Mouse (Mus musculus): ENCODE results near the gene Ak8. TPM values are rescaled to one million over a fixed set of nuclear protein-coding genes. Genes with fewer than 3 reads are reported as not detected.

Ak8 gene
- polyA plus RNA-seq, 1 experiment from 2014 or later: 0.97 TPM

GRCm38 (mm10) chr2:28676005-28676404 lies 24.0 kb upstream of the Ak8 start:
- no peak for DNase-seq (ENCODE audit: low spot score)
- Histone ChIP-seq H3K9ac (replicated peaks; ENCODE audit: low read length) (no peak overlapping the region), H3K36me3 (replicated peaks; ENCODE audit: control insufficient read depth, insufficient read depth, low read depth, low read length) (peaks cover 3% of the 10 kb centered on the region), H3K4me2 (ENCODE audit: low read depth, low read length) (no peak overlapping the region), H3K9me3 (replicated peaks; ENCODE audit: control insufficient read depth, low read length) (no peaks in the 10 kb centered on the region), H3K27me3 (ENCODE audit: control insufficient read depth, insufficient read depth, low read length) (no peaks in the 10 kb centered on the region), H3K4me1 (ENCODE audit: control insufficient read depth, insufficient read depth, low read length) (no peaks in the 10 kb centered on the region), H3K4me3 (ENCODE audit: low read depth, low read length) (no peak overlapping the region), H3K27ac (replicated peaks; ENCODE audit: low read depth, low read length) (no peak overlapping the region)
- 96% methylated on average over 8 of the region's 8 CpGs for WGBS
- ATAC-seq (replicated peaks; ENCODE audit: insufficient number of reproducible peaks, low FRiP score, low TSS enrichment, low read depth): no peak

- DNase-seq (ENCODE audit: low spot score) (peak; percentile 64), ATAC-seq (replicated peaks; ENCODE audit: insufficient number of reproducible peaks, low FRiP score, low TSS enrichment, low read depth) (no peak)
- no peaks in the 10 kb centered on the region for H3K4me1 ChIP-seq (ENCODE audit: control insufficient read depth, insufficient read depth, low read length)
- no peak overlapping the region for H3K4me3 ChIP-seq (ENCODE audit: low read depth, low read length)
- 34% methylated on average over 4 of the region's 4 CpGs for WGBS
- H3K9me3 ChIP-seq (replicated peaks; ENCODE audit: control insufficient read depth, low read length): no peaks in the 10 kb centered on the region
- H3K27ac ChIP-seq (replicated peaks; ENCODE audit: low read depth, low read length): no peak overlapping the region
- H3K27me3 ChIP-seq (ENCODE audit: control insufficient read depth, insufficient read depth, low read length): no peaks in the 10 kb centered on the region
- no peak overlapping the region for H3K4me2 ChIP-seq (ENCODE audit: low read depth, low read length)
- no peak overlapping the region for H3K9ac ChIP-seq (replicated peaks; ENCODE audit: low read length)
- H3K36me3 ChIP-seq (replicated peaks; ENCODE audit: control insufficient read depth, insufficient read depth, low read depth, low read length): peaks cover 12% of the 10 kb centered on the region
These were observed 19.3 kb upstream of the Ak8 start for GRCm38 (mm10) chr2:28680710-28681109.

DNA sequence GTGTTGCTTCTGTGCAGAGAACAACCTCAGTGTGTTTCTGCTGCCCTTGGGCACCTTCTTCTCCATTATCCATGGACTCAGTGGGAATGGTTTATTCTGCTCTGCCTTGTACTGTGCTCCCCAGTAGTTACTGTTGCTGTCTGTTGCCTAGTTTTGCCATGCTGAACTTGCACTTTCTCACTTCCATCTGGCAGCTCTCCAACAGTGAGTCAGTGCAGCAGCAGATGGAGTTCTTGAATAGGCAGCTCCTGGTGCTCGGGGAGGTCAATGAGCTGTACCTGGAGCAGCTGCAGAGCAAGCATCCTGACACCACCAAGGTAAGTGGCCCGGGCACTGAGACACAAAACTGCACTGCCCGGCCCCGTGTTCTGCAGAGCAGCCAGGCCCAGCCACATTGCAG lies 18.2 kb upstream of the Ak8 start:
- ATAC-seq (replicated peaks; ENCODE audit: insufficient number of reproducible peaks, low FRiP score, low TSS enrichment, low read depth) (no peak), DNase-seq (ENCODE audit: low spot score) (no peak)
- Histone ChIP-seq H3K9ac (replicated peaks; ENCODE audit: low read length) (no peak overlapping the region), H3K9me3 (replicated peaks; ENCODE audit: control insufficient read depth, low read length) (no peaks in the 10 kb centered on the region), H3K4me1 (ENCODE audit: control insufficient read depth, insufficient read depth, low read length) (no peaks in the 10 kb centered on the region), H3K27me3 (ENCODE audit: control insufficient read depth, insufficient read depth, low read length) (no peaks in the 10 kb centered on the region), H3K4me3 (ENCODE audit: low read depth, low read length) (no peak overlapping the region), H3K4me2 (ENCODE audit: low read depth, low read length) (no peak overlapping the region), H3K27ac (replicated peaks; ENCODE audit: low read depth, low read length) (no peak overlapping the region), H3K36me3 (replicated peaks; ENCODE audit: control insufficient read depth, insufficient read depth, low read depth, low read length) (peaks cover 16% of the 10 kb centered on the region)
- WGBS: 90% methylated on average over 4 of the region's 4 CpGs

GRCm38 (mm10) chr2:28685895-28686294 lies 14.1 kb upstream of the Ak8 start:
- H3K27ac ChIP-seq (replicated peaks; ENCODE audit: low read depth, low read length): no peak overlapping the region
- no peak overlapping the region for H3K4me3 ChIP-seq (ENCODE audit: low read depth, low read length)
- H3K9ac ChIP-seq (replicated peaks; ENCODE audit: low read length): no peak overlapping the region
- ATAC-seq (replicated peaks; ENCODE audit: insufficient number of reproducible peaks, low FRiP score, low TSS enrichment, low read depth) (no peak), DNase-seq (ENCODE audit: low spot score) (no peak)
- 86% methylated on average over 7 of the region's 7 CpGs for WGBS
- no peaks in the 10 kb centered on the region for H3K27me3 ChIP-seq (ENCODE audit: control insufficient read depth, insufficient read depth, low read length)
- H3K4me2 ChIP-seq (ENCODE audit: low read depth, low read length): no peak overlapping the region
- no peaks in the 10 kb centered on the region for H3K9me3 ChIP-seq (replicated peaks; ENCODE audit: control insufficient read depth, low read length)
- H3K4me1 ChIP-seq (ENCODE audit: control insufficient read depth, insufficient read depth, low read length): no peaks in the 10 kb centered on the region
- peaks cover 12% of the 10 kb centered on the region for H3K36me3 ChIP-seq (replicated peaks; ENCODE audit: control insufficient read depth, insufficient read depth, low read depth, low read length)

- ATAC-seq (replicated peaks; ENCODE audit: insufficient number of reproducible peaks, low FRiP score, low TSS enrichment, low read depth) (no peak), DNase-seq (ENCODE audit: low spot score) (peak; percentile 64)
- no peak overlapping the region for H3K4me3 ChIP-seq (ENCODE audit: low read depth, low read length)
- no peak overlapping the region for H3K27ac ChIP-seq (replicated peaks; ENCODE audit: low read depth, low read length)
- H3K36me3 ChIP-seq (replicated peaks; ENCODE audit: control insufficient read depth, insufficient read depth, low read depth, low read length): peaks cover 4% of the 10 kb centered on the region
- H3K9me3 ChIP-seq (replicated peaks; ENCODE audit: control insufficient read depth, low read length): no peaks in the 10 kb centered on the region
- H3K4me2 ChIP-seq (ENCODE audit: low read depth, low read length): no peak overlapping the region
- H3K4me1 ChIP-seq (ENCODE audit: control insufficient read depth, insufficient read depth, low read length): no peaks in the 10 kb centered on the region
- no peak overlapping the region for H3K9ac ChIP-seq (replicated peaks; ENCODE audit: low read length)
- 56% methylated on average over 3 of the region's 3 CpGs for WGBS
- no peaks in the 10 kb centered on the region for H3K27me3 ChIP-seq (ENCODE audit: control insufficient read depth, insufficient read depth, low read length)
These were observed 11.5 kb upstream of the Ak8 start for GRCm38 (mm10) chr2:28688431-28688830.

- H3K4me2 ChIP-seq (ENCODE audit: low read depth, low read length): no peak overlapping the region
- no peak overlapping the region for H3K4me3 ChIP-seq (ENCODE audit: low read depth, low read length)
- DNase-seq (ENCODE audit: low spot score) (no peak), ATAC-seq (replicated peaks; ENCODE audit: insufficient number of reproducible peaks, low FRiP score, low TSS enrichment, low read depth) (no peak)
- no peaks in the 10 kb centered on the region for H3K27me3 ChIP-seq (ENCODE audit: control insufficient read depth, insufficient read depth, low read length)
- 84% methylated on average over 9 of the region's 9 CpGs for WGBS
- no peaks in the 10 kb centered on the region for H3K9me3 ChIP-seq (replicated peaks; ENCODE audit: control insufficient read depth, low read length)
- H3K9ac ChIP-seq (replicated peaks; ENCODE audit: low read length): no peak overlapping the region
- H3K36me3 ChIP-seq (replicated peaks; ENCODE audit: control insufficient read depth, insufficient read depth, low read depth, low read length): no peaks in the 10 kb centered on the region
- H3K4me1 ChIP-seq (ENCODE audit: control insufficient read depth, insufficient read depth, low read length): no peaks in the 10 kb centered on the region
- H3K27ac ChIP-seq (replicated peaks; ENCODE audit: low read depth, low read length): no peak overlapping the region
These were observed 7.3 kb upstream of the Ak8 start for GRCm38 (mm10) chr2:28692692-28693091.

GRCm38 (mm10) chr2:28698566-28698965 lies 1.4 kb upstream of the Ak8 start:
- ATAC-seq (replicated peaks; ENCODE audit: insufficient number of reproducible peaks, low FRiP score, low TSS enrichment, low read depth) (no peak), DNase-seq (ENCODE audit: low spot score) (no peak)
- Histone ChIP-seq H3K9ac (replicated peaks; ENCODE audit: low read length) (no peak overlapping the region), H3K27me3 (ENCODE audit: control insufficient read depth, insufficient read depth, low read length) (no peaks in the 10 kb centered on the region), H3K4me1 (ENCODE audit: control insufficient read depth, insufficient read depth, low read length) (no peaks in the 10 kb centered on the region), H3K4me3 (ENCODE audit: low read depth, low read length) (no peak overlapping the region), H3K36me3 (replicated peaks; ENCODE audit: control insufficient read depth, insufficient read depth, low read depth, low read length) (no peaks in the 10 kb centered on the region), H3K27ac (replicated peaks; ENCODE audit: low read depth, low read length) (no peak overlapping the region), H3K9me3 (replicated peaks; ENCODE audit: control insufficient read depth, low read length) (no peaks in the 10 kb centered on the region), H3K4me2 (ENCODE audit: low read depth, low read length) (no peak overlapping the region)
- 73% methylated on average over 5 of the region's 5 CpGs for WGBS

DNA sequence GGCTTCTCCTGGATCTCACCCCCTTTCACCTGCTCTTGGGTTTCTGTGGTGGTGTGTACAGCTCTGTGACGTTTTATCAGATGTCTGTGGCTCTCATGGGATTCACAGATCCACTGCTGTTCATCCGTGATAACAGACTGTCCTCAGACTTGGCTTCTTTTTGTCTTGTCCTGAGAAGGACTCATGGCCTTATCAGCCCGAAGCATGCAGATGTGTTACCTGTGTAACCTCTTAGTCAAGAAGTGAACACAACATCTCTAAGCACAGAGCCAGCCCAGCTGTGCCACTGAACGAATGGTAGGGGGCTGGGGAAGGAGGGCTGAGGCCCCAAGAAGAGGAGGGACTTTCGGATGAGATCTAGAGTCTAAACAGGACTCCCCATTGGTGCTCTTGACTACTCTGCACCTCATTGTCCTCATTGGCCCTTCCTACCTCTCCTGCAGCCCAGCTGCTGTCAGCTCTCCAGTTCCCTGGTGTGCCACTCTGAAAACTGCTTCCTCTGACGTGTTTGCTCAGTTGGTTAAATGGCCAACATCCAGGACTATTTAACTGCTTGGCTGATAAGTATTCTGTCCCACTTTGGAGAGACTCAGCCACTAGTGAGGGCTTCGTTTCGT lies 1.8 kb downstream of the Ak8 start:
- Histone ChIP-seq H3K27ac (replicated peaks; ENCODE audit: low read depth, low read length) (no peak overlapping the region), H3K36me3 (replicated peaks; ENCODE audit: control insufficient read depth, insufficient read depth, low read depth, low read length) (no peaks in the 10 kb centered on the region), H3K4me2 (ENCODE audit: low read depth, low read length) (no peak overlapping the region), H3K9ac (replicated peaks; ENCODE audit: low read length) (no peak overlapping the region), H3K27me3 (ENCODE audit: control insufficient read depth, insufficient read depth, low read length) (no peaks in the 10 kb centered on the region), H3K9me3 (replicated peaks; ENCODE audit: control insufficient read depth, low read length) (no peaks in the 10 kb centered on the region), H3K4me3 (ENCODE audit: low read depth, low read length) (no peak overlapping the region), H3K4me1 (ENCODE audit: control insufficient read depth, insufficient read depth, low read length) (no peaks in the 10 kb centered on the region)
- WGBS: 73% methylated on average over 8 of the region's 8 CpGs
- ATAC-seq (replicated peaks; ENCODE audit: insufficient number of reproducible peaks, low FRiP score, low TSS enrichment, low read depth) (no peak), DNase-seq (ENCODE audit: low spot score) (no peak)
